Mouse (Mus musculus) brain, embryonic 14.5 days (tissue): ENCODE measurements around the gene Tbl1x.

Experiments used
- CTCF ChIP-seq: fragments of 200-500 bp; IDR thresholded peaks from 2 replicates; pipeline ENCODE4 v1.5.1; 2012; ENCODE audit warnings: inconsistent platforms, mild to moderate bottlenecking, moderate library complexity, borderline replicate concordance; ENCODE audit not compliant: insufficient read depth, insufficient read length; ENCODE audit errors: extremely low read depth
- POLR2A ChIP-seq: fragments of 200-500 bp; IDR thresholded peaks from 2 replicates; pipeline ENCODE4 v1.6.1; 2012; ENCODE audit warnings: mild to moderate bottlenecking, inconsistent platforms, borderline replicate concordance; ENCODE audit not compliant: poor library complexity, insufficient read depth, insufficient read length, severe bottlenecking; ENCODE audit errors: extremely low read depth

- TF ChIP-seq CTCF: no peak
- TF ChIP-seq POLR2A: no peak
These were observed 14.4 kb downstream of the Tbl1x start for GRCm38 (mm10) chrX:77525179-77525578.
